Mouse (Mus musculus) hematopoietic multipotent progenitor cell, adult 10-12 weeks (in vitro differentiated cells): Measurements from ENCODE around the gene Cd300lg. TPM values are rescaled to one million over a fixed set of nuclear protein-coding genes. Genes with fewer than 3 reads are reported as not detected.

Experiments
- polyA plus RNA-seq: library from polyadenylated mRNA; stranded (reverse); fragments of >175 nt; gene quantifications from 2 replicates; pipeline ENCODE4 v1.2.3, GENCODE M21; 2012; ENCODE audit warnings: low replicate concordance

The Cd300lg gene
- polyA plus RNA-seq: 0.97 and 1.6 TPM in 2 replicates

GRCm38 (mm10) chr11:102041350-102041949, at the start of gene Cd300lg:
TSS of gene Cd300lg (plus strand) at chr11:102041509.

GRCm38 (mm10) chr11:102028087-102028816, 13.1 kb upstream of the Cd300lg start, which contains the start of gene Mpp3:
TSS of gene Mpp3 (minus strand) at chr11:102028461.

DNA sequence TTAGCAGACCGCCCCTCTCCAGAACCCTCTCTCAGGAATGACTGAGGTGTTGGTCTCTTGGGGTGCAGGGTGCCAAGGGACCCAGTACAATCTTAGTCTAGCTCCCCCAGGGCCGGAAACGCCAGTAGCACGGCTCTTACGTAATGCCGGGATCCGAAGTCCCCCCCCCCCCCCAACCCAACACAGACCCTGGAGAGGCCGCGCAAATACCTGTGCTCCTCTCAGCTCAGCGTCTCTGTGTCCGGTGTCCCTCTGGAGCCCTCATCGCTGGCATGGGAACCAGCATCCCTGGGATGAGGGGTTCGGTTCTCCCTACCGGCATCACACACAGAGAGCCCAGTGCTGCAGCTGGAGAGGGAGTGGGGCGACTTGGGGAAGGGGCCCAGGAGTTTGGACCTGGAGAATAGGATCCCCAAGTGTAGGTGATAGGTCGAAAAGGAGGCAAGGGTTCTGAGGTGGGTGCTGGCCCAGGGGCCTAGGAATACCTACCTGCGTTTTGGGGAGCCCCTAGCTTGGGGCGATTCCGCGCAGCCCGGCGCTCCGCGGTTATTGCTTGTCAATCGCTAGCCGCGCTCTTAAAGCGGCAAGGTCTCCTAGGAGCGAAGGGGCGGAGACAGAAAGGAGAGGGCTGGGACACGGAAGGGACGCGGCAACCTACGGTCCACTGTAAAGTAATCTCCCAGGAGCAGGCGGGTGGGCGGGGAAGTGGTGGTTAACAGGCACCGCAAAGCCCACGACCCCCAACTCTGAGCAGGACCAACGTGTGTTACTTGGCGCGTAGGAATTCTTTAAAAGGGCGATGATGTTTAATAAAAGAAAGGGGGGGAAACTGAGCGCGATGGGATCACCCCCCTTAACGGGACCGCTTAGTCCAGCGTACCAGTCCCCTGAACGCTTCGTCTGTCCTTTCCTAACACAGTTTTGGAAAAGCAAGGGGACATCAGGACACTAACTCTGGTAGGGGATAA, 46.9 kb downstream of the Cd300lg start, which contains the start of gene Mpp2:
Gene Mpp2, minus strand, starts transcription at position 585 of the 968 bp plus-strand sequence.

GRCm38 (mm10) chr11:102101219-102101618, 59.9 kb downstream of the Cd300lg start, which contains the start of gene Ppy:
TSS of gene Ppy (minus strand) at chr11:102101319.

Other genes starting within 250 kb of the Cd300lg start
- not detected in 2 replicates for gene Meox1, start 147.1 kb upstream of the Cd300lg start, polyA plus RNA-seq
- not detected in 2 replicates for gene Sost, start 74.5 kb upstream of the Cd300lg start, polyA plus RNA-seq
- not detected in 2 replicates for gene Cfap97d1, start 57.2 kb upstream of the Cd300lg start, polyA plus RNA-seq
- gene Dusp3, start 54.5 kb upstream of the Cd300lg start, polyA plus RNA-seq: 16.2 and 38.6 TPM in 2 replicates
- 0.05 and 0.06 TPM in 2 replicates for gene Mpp3, start 13.0 kb upstream of the Cd300lg start, polyA plus RNA-seq
- 1.7 and 6.2 TPM in 2 replicates for gene Mpp2, start 47.0 kb downstream of the Cd300lg start, polyA plus RNA-seq
- not detected in 2 replicates for gene Ppy, start 59.8 kb downstream of the Cd300lg start, polyA plus RNA-seq
- gene Pyy, start 66.3 kb downstream of the Cd300lg start, polyA plus RNA-seq: not detected in 2 replicates
- 0.45 TPM in 1 of 2 replicates, not detected in the other for gene Nags, start 104.0 kb downstream of the Cd300lg start, polyA plus RNA-seq
- gene Tmem101, start 114.9 kb downstream of the Cd300lg start, polyA plus RNA-seq: 4.5 and 9.7 TPM in 2 replicates
- gene Lsm12, start 143.8 kb downstream of the Cd300lg start, polyA plus RNA-seq: 80.7 and 88.6 TPM in 2 replicates
- gene G6pc3, start 148.1 kb downstream of the Cd300lg start, polyA plus RNA-seq: 19.6 and 22.2 TPM in 2 replicates
- gene Hdac5, start 188.7 kb downstream of the Cd300lg start, polyA plus RNA-seq: 125 and 273 TPM in 2 replicates
- 0.09 and 1.5 TPM in 2 replicates for gene BC030867, start 207.4 kb downstream of the Cd300lg start, polyA plus RNA-seq
- 0.11 TPM in 1 of 2 replicates, not detected in the other for gene Asb16, start 227.2 kb downstream of the Cd300lg start, polyA plus RNA-seq
- 53.7 and 63.0 TPM in 2 replicates for gene Tmub2, start 243.4 kb downstream of the Cd300lg start, polyA plus RNA-seq